Mouse (Mus musculus): ENCODE data around the gene Crxos. TPM values are rescaled to one million over a fixed set of nuclear protein-coding genes. Genes with fewer than 3 reads are reported as not detected.

Crxos gene
- polyA plus RNA-seq, 1 experiment from 2014 or later = 0.56 TPM

DNA sequence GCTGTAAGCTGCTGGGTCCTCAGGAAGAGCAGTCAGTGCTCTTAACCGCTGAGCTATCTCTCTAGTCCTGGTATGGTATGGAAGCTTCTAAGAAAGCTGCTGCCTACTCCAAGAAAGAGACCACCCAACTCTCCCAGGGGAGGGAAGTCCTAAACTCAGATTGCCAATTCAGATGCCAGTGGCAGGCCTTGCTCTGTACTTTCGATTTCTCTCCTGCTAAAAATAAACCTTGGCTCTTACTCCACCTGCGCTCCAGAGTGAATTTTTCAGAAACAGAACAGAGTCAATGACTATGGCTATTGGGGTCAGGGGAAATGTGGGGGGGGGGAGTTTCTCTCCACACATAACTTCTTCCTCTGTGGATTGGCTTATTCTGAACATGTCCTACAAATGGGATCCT is 49.2 kb downstream of the Crxos start:
- WGBS = 84% methylated on average over 3 of the region's 3 CpGs
- Histone ChIP-seq H3K4me2 (ENCODE audit: low read depth) (no peak overlapping the region), H3K9me3 (ENCODE audit: control insufficient read depth, low read length) (no peaks in the 10 kb centered on the region), H3K9ac (ENCODE audit: low read length) (no peak overlapping the region), H3K36me3 (ENCODE audit: control insufficient read depth, insufficient read depth, low read length) (no peaks in the 10 kb centered on the region; the same call in none of the 2 replicates), H3K4me3 (ENCODE audit: low read depth, low read length) (no peak overlapping the region), H3K27ac (ENCODE audit: low read depth, low read length) (no peak overlapping the region), H3K4me1 (ENCODE audit: control insufficient read depth, insufficient read depth, low read length) (no peaks in the 10 kb centered on the region), H3K27me3 (ENCODE audit: control insufficient read depth, insufficient read depth, low read length) (no peaks in the 10 kb centered on the region)
- DNase-seq (ENCODE audit: low spot score) (no peak), ATAC-seq (ENCODE audit: insufficient read depth, low FRiP score, low TSS enrichment) (no peak)

DNA sequence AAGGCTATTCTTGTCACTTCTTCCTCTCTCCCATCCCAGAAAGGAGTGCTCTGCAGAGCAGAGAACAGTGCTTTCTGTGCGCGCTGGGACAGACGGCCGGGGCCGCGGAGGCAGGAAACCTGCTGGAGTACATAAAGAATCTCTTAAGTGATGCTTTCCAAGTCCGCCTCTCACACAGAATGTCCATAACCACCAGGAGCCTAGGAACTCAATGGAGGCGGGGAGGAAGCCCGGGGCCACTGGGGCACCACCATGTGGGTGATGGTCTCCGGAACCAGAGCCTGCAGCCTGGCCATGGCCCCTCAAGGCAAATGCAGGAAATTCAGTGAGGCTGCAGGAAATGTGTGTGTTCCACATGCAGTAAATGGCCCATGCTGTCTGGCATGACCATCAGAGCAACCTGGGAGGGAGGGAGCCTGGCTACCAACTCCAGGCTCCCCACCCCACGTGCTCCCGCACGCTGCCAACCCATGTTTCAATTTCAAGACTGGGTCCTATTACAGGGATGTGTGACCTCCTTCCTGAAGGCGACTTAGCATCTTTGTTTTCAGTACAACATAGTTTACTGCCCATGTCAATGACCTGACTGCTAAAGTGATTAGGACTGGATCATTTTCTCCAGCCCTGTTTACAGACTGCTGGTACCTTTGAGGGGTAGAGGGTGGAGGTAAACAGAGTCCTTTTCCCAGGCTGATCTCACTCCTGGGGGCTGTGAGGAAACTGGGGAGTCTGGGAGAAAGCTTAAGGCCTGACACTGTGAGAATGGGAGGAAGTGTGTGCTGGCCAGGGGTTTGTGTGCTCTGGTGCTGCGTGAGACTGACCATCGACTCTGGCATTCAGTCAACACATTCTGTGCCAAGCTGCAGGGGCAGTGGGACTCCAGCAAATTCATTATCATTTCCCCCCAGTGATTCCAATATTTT is 51.3 kb downstream of the Crxos start:
- Histone ChIP-seq H3K9me3 (ENCODE audit: control insufficient read depth, low read length) (no peaks in the 10 kb centered on the region), H3K27me3 (ENCODE audit: control insufficient read depth, insufficient read depth, low read length) (no peaks in the 10 kb centered on the region), H3K4me2 (ENCODE audit: low read depth) (no peak overlapping the region), H3K36me3 (ENCODE audit: control insufficient read depth, insufficient read depth, low read length) (peaks cover 17% of the 10 kb centered on the region), H3K27ac (ENCODE audit: low read depth, low read length) (no peak overlapping the region), H3K9ac (ENCODE audit: low read length) (no peak overlapping the region), H3K4me3 (ENCODE audit: low read depth, low read length) (no peak overlapping the region), H3K4me1 (ENCODE audit: control insufficient read depth, insufficient read depth, low read length) (no peaks in the 10 kb centered on the region)
- WGBS = 49% methylated on average over 16 of the region's 16 CpGs
- ATAC-seq (ENCODE audit: insufficient read depth, low FRiP score, low TSS enrichment) = no peak
- no peak for DNase-seq (ENCODE audit: low spot score)

GRCm38 (mm10) chr7:15937491-15937890 is 55.1 kb downstream of the Crxos start:
- H3K9ac ChIP-seq (ENCODE audit: low read length) = no peak overlapping the region
- DNase-seq (ENCODE audit: low spot score) (no peak), ATAC-seq (ENCODE audit: insufficient read depth, low FRiP score, low TSS enrichment) (no peak)
- H3K27ac ChIP-seq (ENCODE audit: low read depth, low read length) = no peak overlapping the region
- no peaks in the 10 kb centered on the region for H3K27me3 ChIP-seq (ENCODE audit: control insufficient read depth, insufficient read depth, low read length)
- H3K36me3 ChIP-seq (ENCODE audit: control insufficient read depth, insufficient read depth, low read length) = peaks cover 41% of the 10 kb centered on the region
- no peak overlapping the region for H3K4me3 ChIP-seq (ENCODE audit: low read depth, low read length)
- no peaks in the 10 kb centered on the region for H3K4me1 ChIP-seq (ENCODE audit: control insufficient read depth, insufficient read depth, low read length)
- WGBS = 84% methylated on average over 5 of the region's 5 CpGs
- H3K9me3 ChIP-seq (ENCODE audit: control insufficient read depth, low read length) = no peaks in the 10 kb centered on the region
- H3K4me2 ChIP-seq (ENCODE audit: low read depth) = no peak overlapping the region

- H3K36me3 ChIP-seq (ENCODE audit: control insufficient read depth, insufficient read depth, low read length) = peaks cover 45% of the 10 kb centered on the region
- 98% methylated on average over 3 of the region's 3 CpGs for WGBS
Observed at GRCm38 (mm10) chr7:15938621-15939020, 56.2 kb downstream of the Crxos start.

DNA sequence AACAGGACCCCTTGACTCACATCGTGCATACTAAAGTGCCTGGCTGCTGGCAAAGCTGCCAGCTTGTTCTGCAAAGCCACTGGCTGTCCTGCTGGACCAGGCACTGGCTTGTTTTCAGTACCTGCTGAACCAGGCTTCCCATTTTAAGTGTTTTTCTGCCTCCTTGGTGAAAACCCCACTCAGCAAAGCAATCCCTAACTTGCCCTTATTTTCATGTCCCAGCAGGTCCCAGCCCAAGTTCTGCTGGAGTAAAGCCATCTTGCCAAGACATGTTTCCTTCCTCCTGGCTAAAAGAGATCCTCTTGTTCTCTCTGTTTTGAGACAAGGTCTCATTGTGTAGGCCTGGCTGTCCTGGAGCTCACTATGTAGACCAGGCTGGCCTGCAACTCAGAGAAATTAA is 61.9 kb downstream of the Crxos start:
- no peaks in the 10 kb centered on the region for H3K9me3 ChIP-seq (ENCODE audit: control insufficient read depth, low read length)
- no peak overlapping the region for H3K4me3 ChIP-seq (ENCODE audit: low read depth, low read length)
- no peaks in the 10 kb centered on the region for H3K27me3 ChIP-seq (ENCODE audit: control insufficient read depth, insufficient read depth, low read length)
- DNase-seq (ENCODE audit: low spot score) (no peak), ATAC-seq (ENCODE audit: insufficient read depth, low FRiP score, low TSS enrichment) (no peak)
- peak overlapping the region; percentile 90; the same call in 1 of the 2 replicates for H3K4me2 ChIP-seq (ENCODE audit: low read depth)
- peaks cover 12% of the 10 kb centered on the region for H3K4me1 ChIP-seq (ENCODE audit: control insufficient read depth, insufficient read depth, low read length)
- H3K27ac ChIP-seq (ENCODE audit: low read depth, low read length) = no peak overlapping the region
- WGBS = 92% methylated on average over 1 of the region's 1 CpGs
- 0 out of 2 replicates have a peak overlapping the region, but pooled peaks have one; percentile 18 for H3K9ac ChIP-seq (ENCODE audit: low read length)
- H3K36me3 ChIP-seq (ENCODE audit: control insufficient read depth, insufficient read depth, low read length) = peaks cover 26% of the 10 kb centered on the region

More at GRCm38 (mm10) chr7:15938621-15939020, 56.2 kb downstream of the Crxos start:
- ATAC-seq (ENCODE audit: insufficient read depth, low FRiP score, low TSS enrichment) (no peak), DNase-seq (ENCODE audit: low spot score) (no peak)
- H3K4me1 ChIP-seq (ENCODE audit: control insufficient read depth, insufficient read depth, low read length) = no peaks in the 10 kb centered on the region
- H3K27me3 ChIP-seq (ENCODE audit: control insufficient read depth, insufficient read depth, low read length) = no peaks in the 10 kb centered on the region
- H3K9me3 ChIP-seq (ENCODE audit: control insufficient read depth, low read length) = no peaks in the 10 kb centered on the region
- H3K4me2 ChIP-seq (ENCODE audit: low read depth) = no peak overlapping the region
- no peak overlapping the region for H3K27ac ChIP-seq (ENCODE audit: low read depth, low read length)
- H3K4me3 ChIP-seq (ENCODE audit: low read depth, low read length) = no peak overlapping the region
- no peak overlapping the region for H3K9ac ChIP-seq (ENCODE audit: low read length)

- Histone ChIP-seq H3K4me2 (ENCODE audit: low read depth) (peak overlapping the region; percentile 90), H3K4me3 (ENCODE audit: low read depth, low read length) (peak overlapping the region; percentile 70), H3K9ac (ENCODE audit: low read length) (peak overlapping the region; percentile 75), H3K36me3 (ENCODE audit: control insufficient read depth, insufficient read depth, low read length) (peaks cover 18% of the 10 kb centered on the region), H3K27ac (ENCODE audit: low read depth, low read length) (no peak overlapping the region), H3K9me3 (ENCODE audit: control insufficient read depth, low read length) (no peaks in the 10 kb centered on the region), H3K27me3 (ENCODE audit: control insufficient read depth, insufficient read depth, low read length) (no peaks in the 10 kb centered on the region), H3K4me1 (ENCODE audit: control insufficient read depth, insufficient read depth, low read length) (peaks cover 12% of the 10 kb centered on the region)
- ATAC-seq (ENCODE audit: insufficient read depth, low FRiP score, low TSS enrichment) (no peak), DNase-seq (ENCODE audit: low spot score) (no peak)
- WGBS = 12% methylated on average over 8 of the region's 8 CpGs
Observed at GRCm38 (mm10) chr7:15945211-15945610, 62.8 kb downstream of the Crxos start.

DNA sequence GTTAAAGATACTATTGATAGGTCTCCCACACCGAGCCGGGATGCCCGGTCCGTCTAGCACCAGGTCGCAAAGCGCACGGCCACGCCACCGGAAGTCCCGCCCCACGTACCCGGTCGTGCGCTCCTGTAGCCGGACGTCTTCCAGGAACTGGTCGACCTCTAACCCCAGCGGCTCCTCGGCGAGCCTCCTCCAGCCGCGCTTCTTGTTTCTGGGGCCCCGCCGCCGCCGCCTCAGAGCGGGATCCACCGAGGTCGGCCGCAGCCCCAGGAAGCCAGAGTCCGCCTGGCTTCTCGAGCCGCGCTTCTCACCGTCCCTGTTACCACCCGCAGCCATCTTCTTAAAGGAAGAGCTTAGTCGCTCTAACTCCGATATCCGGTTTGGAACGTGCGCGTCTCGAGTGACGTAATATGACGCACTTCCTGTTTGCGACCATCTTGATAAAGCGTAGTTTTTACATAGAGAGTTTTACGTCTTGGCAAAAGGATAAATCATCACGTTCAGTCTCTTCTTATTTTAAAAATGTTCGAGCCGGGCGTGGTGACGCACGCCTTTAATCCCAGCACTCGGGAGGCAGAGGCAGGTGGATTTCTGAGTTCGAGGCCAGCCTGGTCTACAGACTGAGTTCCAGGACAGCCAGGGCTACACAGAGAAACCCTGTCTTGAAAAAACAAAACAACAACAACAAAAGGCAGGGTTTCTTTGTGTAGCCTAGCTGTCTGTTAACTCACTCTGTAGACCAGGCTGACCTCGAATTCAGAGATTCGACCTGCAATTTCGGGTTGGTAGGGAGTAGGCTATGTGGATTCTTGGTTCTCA is 63.5 kb downstream of the Crxos start, which contains the start of gene Nop53:
TSS of gene Nop53 (minus strand) at position 354 of the 816 bp plus-strand sequence.
- ATAC-seq (ENCODE audit: insufficient read depth, low FRiP score, low TSS enrichment) = peak; percentile 96
- Histone ChIP-seq H3K27me3 (ENCODE audit: control insufficient read depth, insufficient read depth, low read length) (no peaks in the 10 kb centered on the region), H3K4me1 (ENCODE audit: control insufficient read depth, insufficient read depth, low read length) (peaks cover 12% of the 10 kb centered on the region), H3K9ac (ENCODE audit: low read length) (peak within 1 kb of the TSS; percentile 75), H3K27ac (ENCODE audit: low read depth, low read length) (peak within 1 kb of the TSS; percentile 87), H3K4me3 (ENCODE audit: low read depth, low read length) (peak within 1 kb of the TSS; percentile 70), H3K9me3 (ENCODE audit: control insufficient read depth, low read length) (no peaks in the 10 kb centered on the region), H3K36me3 (ENCODE audit: control insufficient read depth, insufficient read depth, low read length) (peaks cover 13% of the 10 kb centered on the region), H3K4me2 (ENCODE audit: low read depth) (peak within 1 kb of the TSS; percentile 90)
- peak; percentile 93 for DNase-seq (ENCODE audit: low spot score)
- 2% methylated on average over 59 of the region's 59 CpGs for WGBS

DNA sequence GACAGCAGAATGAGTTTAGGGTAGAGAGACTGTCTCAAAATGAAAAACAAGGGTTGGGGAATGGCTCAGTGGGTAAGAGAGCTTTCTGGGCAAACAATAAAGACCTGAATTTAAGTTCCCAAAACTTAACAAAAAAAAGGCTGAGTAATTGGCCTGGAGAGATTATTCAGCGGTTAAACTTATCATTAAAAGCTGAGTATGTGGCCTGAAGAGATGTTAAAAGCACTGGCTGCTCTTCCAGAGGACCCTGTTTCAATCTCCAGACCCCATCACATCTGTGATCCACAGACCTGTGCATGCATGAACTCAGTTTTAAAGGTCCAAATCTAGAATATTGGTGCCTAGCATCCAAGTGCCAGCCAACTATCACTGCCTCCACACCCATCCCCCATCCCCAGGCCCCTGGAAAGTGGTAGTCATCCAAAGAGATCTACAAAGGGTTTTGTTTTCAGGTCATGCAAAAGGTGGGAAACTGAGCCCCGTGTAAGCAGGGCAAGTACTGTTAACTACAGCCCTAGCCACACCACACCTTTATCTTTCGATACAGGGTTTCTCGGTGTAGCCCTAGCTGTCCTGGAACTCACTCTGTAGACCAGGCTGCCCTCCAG is 65.3 kb downstream of the Crxos start:
- Histone ChIP-seq H3K4me1 (ENCODE audit: control insufficient read depth, insufficient read depth, low read length) (peaks cover 12% of the 10 kb centered on the region), H3K27me3 (ENCODE audit: control insufficient read depth, insufficient read depth, low read length) (no peaks in the 10 kb centered on the region), H3K27ac (ENCODE audit: low read depth, low read length) (no peak overlapping the region), H3K9ac (ENCODE audit: low read length) (no peak overlapping the region), H3K4me2 (ENCODE audit: low read depth) (no peak overlapping the region), H3K4me3 (ENCODE audit: low read depth, low read length) (no peak overlapping the region), H3K9me3 (ENCODE audit: control insufficient read depth, low read length) (no peaks in the 10 kb centered on the region), H3K36me3 (ENCODE audit: control insufficient read depth, insufficient read depth, low read length) (peaks cover 6% of the 10 kb centered on the region)
- DNase-seq (ENCODE audit: low spot score) = no peak
- no peak for ATAC-seq (ENCODE audit: insufficient read depth, low FRiP score, low TSS enrichment)
- 47% methylated on average over 4 of the region's 4 CpGs for WGBS

Measured in neural tube, embryonic 11.5 days (tissue).